Mouse (Mus musculus): ENCODE data around the gene Prkca. TPM values are rescaled to one million over a fixed set of nuclear protein-coding genes. Genes with fewer than 3 reads are reported as not detected.

The Prkca gene
- total RNA-seq, 4 experiments from 2014 or later = 201 to 232 (median 220) TPM

DNA sequence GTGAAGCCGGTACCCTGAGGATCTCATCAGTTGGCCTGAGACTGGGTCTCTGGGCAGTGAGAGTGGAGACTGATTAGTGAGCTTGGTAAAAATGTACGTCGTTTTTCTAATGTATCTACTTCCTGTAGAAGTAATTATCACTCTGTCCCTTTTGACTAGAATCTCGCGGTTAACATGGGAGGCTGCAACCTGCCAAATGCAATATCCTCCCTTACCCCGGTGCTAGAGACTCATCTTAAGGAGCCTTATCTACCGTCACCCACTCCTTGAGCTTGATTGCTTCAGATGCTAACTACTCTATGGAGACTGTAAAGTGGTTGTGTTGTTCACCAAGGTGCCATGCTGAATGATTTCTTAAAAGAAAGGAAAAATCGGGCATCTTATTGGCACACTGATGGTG, 1.9 kb downstream of the Prkca start:
- DNase-seq (ENCODE audit: low spot score in 2 of 2) = no peak

DNA sequence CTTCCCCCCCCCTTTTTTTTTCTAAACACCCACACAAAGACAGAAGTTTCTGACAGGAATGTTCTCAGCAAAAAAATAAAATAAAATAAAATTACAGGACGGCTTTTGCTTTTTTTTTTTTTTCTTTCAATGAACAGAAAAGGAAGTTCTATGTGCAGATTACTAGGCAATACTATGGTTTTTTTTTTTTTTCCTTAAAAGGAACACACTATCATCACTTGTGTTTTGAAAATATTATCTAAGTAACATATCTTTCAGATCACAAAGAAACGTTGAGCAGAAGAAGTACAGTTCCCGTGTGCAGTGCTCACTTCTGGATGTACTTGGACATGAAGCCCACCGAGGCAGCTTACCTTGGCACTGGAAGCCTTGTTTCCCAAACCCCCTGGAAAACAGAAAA, 3.4 kb downstream of the Prkca start:
- no peak for DNase-seq (ENCODE audit: low spot score in 2 of 2)

DNA sequence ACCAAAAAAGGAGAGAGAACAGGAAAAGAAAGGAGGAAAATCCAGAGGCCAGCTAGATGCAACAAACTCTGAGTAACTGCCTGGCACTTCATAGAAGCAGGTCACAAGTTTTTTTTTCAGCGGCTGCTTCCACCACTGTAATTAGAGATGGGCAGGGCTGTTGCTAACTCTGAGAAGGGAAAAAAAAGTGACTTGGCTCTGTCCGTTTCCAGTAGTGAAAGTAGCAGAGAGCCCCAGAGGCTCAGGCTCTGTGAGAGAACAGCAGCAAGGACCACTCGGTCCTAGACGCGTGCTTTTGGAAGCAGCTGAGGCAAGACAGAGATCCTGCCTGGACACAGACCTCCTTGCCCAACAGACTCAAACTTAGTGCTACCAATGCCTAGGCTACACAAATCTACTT, 7.3 kb downstream of the Prkca start:
- DNase-seq (ENCODE audit: low spot score in 2 of 2) = no peak

DNA sequence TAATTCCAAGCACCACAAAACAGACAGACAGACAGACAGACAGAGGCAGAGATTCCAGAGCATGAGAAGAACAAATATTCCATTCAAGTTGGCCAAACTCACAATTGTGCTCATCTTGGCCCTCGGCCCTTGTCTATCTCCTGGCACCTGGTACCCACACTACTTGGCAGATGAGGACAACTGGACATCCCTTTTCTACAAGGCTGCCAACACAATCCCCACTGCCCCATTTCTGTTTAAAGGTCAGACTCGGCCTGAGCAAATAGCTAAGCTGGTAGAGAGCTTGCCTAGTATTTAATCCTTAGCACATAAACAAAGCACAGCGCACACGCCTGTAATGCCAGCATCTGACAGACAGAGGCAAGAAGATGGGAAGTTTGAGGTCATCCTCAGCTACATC, 8.2 kb downstream of the Prkca start:
- DNase-seq (ENCODE audit: low spot score in 2 of 2) = no peak

DNA sequence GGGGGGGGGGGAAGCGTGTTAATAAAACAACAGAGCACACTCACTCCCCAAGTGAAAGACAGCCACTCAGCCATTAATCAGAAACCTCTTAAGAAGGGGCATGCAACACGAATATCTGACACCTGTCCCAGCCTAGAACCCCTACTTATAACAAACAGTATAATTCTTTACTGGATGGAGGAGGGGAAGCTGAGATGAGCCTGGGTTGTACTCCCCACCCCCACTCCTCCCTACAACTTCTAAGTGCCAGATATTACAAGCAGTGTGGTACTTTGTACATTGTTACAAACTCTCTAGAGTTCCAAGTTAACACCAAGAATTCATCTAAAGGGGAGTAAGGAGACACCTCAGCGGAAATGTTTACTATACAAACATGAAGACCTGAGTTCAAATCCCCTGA, 9.1 kb downstream of the Prkca start:
- no peak for DNase-seq (ENCODE audit: low spot score in 2 of 2)

DNA sequence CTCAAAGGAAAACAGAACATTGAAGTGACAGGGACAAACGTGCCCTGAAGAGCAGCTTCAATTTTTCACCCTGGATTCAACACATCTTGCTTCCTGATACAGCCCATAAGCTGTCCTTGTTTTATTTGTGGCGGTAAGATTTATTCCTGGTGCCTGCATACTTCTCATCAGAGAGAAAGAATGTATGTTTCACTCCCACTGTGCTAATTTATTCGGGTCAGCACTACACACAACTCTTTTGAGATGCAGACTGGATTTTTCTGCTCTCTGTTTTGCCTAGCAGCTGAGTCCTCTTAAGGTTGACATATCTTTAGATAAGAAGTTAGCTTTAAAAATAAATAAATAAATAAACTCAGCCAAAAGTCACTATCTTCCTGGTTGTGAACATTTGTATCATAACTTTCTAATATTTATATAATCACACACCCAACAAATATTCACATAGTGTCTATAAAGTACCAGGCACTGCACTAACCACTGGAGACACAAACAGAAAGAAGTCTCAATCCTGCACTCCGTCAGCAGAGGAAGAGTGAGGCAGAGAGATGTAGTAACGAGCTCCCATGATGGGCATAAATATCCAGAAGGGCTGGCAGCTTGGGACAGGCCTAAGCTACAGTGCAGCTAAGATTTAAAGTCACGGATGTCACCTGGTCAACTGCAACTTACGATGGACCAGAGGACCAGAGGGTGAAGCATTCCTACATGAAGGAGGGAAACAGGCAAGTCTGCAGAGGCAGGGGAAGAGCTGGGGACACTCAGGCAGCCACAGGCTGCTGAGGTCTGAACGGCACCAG, 9.9 kb downstream of the Prkca start:
- DNase-seq (ENCODE audit: low spot score in 2 of 2) = no peak

DNA sequence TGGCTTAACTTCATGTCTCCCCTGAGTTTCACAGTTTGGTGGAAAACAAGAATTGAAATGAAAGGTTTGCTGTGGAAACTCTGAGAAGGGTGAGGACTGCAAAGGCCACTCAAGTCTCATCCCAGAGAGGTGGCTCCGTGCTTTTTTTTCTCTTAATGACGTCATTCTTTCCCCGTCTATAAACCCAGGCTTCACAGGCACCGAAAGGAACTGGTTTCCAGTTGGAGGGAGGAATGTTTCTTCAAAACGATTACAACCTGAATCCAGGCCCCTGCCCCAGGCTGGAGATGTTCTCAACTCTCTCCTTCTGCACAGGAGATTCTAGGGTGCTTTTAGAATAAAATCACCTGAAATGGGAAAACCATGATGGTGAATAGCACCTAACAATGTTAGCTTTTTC, 10.7 kb downstream of the Prkca start:
- DNase-seq (ENCODE audit: low spot score in 2 of 2) = no peak

DNA sequence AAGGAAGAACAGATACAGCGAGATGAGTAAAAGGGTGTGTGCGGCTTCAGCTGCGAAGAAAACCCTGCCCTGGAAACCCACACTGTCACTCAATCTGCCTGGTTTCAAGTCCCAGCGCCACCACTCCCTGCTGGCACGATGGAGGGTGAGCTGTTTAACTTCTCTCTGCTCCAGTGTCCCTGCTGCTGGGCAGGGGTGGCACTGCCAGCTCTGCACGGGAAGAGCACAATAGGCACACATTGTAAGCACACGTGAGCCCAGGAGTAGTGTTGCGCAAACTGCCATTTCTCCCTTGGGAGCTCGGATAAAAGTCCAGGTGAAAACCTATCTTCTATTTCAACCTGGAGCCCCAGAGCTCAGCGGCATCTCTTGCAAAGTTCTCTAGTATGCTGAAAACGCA, 12.9 kb downstream of the Prkca start:
- no peak for DNase-seq (ENCODE audit: low spot score in 2 of 2)

DNA sequence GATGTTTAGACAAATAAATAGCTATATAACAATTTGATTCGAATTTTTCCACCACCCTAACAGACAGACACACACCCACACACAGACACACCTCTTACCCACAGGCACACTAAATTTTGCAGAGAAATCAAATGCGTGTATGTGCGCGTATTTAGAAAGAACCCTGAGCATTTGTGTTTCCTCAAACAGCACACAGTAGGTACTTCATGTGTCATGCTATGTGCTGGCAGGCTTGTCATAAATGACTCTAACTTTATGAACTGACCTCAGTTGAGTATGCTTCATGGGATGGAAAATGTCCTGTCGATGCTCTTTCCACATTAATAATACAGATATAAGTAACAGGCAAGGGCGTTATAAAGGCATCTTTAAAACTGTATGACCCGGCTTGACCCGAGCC, 17.8 kb downstream of the Prkca start:
- DNase-seq (ENCODE audit: low spot score in 2 of 2) = no peak

DNA sequence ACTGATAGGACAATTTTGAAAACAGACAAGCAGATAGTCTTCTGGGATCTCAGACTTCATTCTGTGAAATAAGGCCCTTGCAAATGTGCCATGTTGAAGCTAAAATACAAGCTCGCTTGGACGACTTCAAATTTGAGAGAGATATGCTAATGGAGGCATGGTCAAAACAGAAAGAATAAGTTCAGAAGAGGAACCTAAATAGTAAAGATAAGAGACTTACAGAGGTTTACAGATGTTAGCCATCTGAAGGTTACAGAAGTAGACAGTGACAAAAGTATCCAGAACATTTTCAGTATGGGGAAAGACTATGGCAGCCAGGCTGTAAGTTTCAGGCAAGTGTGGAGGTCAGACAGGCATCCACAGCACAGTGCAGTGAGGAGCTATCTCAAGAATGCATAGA, 21.6 kb downstream of the Prkca start:
- no peak for DNase-seq (ENCODE audit: low spot score in 2 of 2)

DNA sequence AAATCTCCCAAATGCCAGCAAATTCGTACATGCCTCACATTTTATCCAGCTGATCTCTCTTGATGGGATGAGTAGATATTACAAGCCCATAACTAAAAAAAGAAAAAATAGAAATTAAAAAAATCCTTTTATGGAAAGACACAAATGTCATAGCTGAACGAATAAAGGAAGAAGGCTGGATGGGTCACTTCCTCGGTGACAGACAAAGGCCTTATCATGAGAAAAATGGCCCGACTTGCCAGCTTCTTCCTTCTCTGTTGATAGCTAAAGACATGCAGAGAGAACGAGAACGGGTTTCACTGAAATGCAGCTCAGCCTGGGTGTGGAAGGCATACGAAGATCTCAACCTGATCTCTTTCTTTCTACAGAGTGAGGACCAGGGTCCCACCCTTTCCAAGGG, 23.2 kb downstream of the Prkca start:
- DNase-seq (ENCODE audit: low spot score in 2 of 2) = no peak

DNA sequence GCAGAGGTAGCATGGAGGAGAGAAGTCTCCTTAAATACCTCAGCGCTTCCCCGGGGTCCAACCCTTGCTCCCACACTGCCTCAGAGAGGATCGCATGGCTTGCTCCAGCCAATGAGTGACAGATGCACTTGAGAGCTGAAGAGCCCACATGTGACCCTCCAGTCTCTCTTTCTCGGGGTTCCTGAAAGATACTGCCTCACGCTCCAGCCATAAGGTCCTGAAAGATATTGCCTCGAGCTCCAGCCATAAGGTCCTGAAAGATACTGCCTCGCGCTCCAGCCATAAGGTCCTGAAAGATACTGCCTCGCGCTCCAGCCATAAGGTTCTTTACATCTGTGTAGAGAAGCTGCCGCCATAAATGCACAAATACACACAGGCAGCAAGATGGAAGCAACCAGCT, 24.6 kb downstream of the Prkca start:
- no peak for DNase-seq (ENCODE audit: low spot score in 2 of 2)

DNA sequence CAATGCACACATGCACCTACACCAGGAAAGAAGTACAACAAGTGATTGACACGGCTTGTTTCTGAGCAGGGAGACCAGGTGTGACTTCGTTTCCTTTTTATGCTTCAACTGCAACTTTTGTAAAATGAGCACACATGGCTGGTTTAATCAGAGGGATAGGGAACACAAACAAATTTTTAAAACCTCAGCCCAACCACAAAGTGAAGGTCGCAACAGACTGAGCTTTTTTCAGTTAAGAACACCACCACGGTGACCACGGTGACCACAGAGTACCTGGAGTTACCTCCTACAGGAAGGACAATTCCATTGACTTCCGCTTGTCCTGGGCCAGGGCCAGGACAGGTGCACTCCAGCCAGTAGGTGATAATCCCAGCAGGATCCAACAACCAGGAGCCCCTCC, 25.9 kb downstream of the Prkca start:
- no peak for DNase-seq (ENCODE audit: low spot score in 2 of 2)

DNA sequence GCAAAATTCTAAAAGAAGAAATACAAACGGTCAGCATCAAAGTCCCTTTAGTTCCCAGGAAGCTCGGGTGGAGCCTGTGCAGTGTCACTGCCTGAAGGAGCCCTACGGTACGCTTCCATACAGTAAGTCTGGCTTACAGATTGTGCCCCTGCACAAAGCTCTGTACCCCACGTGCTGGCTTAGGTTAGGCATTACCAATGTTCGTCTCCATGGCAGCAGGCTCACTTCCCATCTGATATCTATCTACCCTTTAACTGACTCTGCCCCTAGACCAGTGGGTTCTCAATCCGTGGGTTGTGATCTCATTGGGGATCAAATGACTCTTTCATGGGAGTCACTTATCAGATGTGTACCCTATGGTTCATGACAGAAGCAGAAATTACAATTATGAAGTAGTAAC, 28.0 kb downstream of the Prkca start:
- no peak for DNase-seq (ENCODE audit: low spot score in 2 of 2)

DNA sequence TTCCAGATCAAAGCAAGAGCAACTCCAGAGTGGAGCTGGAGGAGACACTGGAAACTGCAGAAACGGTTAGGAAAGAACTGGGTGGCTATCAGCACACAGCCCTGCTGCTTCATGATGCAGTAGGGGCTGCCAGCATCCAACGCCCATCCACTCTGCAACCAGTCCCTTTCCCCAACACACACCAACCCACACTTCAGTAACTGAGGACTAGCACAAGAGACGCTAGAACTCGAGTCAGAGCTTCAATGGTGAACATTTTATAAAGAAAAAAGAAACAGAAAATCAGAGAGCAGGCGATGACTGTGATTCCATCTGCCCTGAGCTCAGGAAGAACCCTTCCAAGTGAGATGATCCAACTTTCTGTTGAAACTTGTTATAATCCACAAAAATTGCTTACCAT, 31.2 kb downstream of the Prkca start:
- DNase-seq (ENCODE audit: low spot score in 2 of 2) = peak in 1 of 2 experiments; percentile 16

DNA sequence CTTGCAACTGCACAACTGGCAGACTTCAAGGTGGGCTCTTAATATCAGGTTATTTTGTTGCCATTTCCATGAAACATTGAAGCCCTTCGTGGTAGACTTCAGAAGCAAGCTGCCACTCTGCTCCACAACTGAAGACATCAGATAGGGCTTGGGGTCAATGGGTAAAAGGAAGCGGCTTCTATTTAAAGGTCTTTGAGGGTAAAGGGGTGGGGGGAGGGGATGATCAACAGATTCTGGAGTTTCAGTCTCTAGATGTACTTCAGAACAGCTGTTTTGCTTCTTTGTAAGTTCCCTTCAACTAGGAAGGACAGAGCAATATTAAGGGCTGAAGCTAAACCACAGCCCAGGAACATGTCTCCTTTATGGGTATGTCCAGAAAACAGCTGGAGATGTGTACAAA, 31.8 kb downstream of the Prkca start:
- no peak for DNase-seq (ENCODE audit: low spot score in 2 of 2)

DNA sequence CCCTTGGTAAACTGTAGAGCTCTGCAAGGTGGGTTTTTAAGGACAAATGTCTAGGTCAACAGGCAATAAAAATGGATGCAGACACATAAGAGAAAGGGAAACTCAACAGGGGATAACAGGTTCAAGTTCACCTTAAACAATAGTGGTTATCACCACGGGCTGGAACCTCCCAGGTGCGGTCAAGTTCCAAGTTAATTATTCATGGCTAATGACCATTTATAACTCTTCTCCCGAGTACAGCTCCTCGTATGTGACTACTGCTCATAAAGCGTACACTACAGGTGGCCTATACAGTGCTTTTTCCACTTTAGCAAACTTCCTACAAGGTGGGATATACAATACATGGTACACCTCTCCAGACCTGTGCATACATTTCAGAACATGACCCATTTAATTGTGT, 33.9 kb downstream of the Prkca start:
- DNase-seq (ENCODE audit: low spot score in 2 of 2) = no peak

DNA sequence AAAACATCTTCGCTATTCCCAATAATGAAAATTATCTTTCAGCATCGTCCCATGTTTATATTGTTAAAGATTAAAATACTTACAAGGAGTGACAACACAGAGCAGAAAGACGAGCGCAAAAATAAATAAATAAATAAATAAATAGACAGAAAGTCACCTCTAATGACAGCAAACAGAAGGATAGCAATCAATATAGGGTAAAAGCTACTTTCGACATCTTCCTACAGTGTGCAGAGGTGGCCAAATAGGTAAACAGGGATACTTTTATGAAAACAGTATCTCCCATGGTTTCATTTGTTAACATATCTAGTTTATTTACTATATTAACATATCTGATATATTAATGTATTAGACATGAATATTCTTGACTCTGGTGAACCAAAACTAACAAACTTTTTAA, 35.5 kb downstream of the Prkca start:
- DNase-seq (ENCODE audit: low spot score in 2 of 2) = no peak

DNA sequence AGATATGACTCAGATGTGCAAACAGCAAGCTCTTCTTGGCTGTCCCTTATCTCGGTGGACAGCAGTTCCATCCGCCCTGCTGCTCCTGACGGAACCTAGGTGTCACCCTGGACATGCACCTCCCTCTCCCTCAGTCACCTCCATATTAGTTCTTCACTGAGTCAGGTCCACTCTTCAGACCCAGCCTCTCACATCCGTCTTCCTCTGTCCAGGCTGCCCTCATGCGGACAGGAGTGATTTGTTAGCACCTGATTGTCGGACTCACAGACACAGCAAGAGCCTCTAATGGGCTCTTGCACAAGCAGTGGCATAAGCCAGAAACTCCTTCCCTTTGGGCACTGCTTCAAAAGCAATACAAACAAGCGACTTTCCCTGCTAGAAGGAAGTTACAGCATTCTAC, 36.5 kb downstream of the Prkca start:
- no peak for DNase-seq (ENCODE audit: low spot score in 2 of 2)

DNA sequence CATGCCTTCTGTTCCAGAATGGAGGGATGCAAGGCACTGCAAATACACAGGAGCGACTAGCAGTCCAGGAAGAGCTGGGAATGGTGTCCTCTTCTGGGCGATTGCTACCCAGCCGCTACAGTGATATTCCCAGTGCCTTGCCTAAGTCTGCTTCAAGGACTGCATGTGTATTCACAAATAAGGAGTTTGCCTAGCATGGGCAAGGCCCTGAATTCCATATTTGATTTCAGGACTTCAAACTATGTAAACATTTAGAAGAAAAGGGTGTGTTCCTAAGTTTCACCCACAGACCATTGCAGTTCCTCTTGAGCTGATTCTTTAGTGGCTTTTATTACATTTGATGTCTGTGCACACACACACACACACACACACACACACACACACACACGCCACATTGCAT, 39.9 kb downstream of the Prkca start:
- DNase-seq (ENCODE audit: low spot score in 2 of 2) = no peak

DNA sequence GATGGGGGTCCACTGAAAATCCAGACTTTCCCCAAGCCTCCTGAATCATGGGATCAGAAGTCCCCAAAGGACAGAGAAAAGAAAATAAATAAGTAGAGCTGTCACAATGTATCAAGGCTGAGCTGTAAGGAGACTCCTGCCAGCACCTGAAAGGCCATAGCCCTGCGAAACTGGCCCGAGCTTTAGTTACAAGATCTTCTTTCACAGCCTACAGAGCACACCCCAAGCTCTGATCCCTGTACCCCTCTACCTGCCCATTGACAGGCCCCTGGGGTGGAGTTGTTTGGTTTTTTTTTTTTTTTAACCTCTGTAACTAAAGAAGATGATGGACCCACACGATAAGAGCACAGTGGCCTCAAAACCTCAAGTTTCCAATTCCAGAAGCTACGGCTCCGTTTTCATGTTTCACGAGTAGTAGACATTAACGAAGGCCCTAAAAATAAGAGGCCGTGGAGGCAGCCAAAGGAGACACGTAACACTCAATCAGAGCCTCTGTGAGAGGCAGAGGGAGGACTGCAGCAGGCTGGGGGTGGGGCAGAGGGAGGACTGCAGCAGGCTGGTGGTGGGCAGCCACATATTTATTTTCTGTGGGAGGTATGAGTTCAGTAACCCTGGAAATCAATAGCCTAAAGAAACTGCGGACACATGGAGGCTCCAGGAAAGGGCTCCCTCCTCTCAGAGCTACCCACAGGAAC, 41.8 kb downstream of the Prkca start:
- DNase-seq (ENCODE audit: low spot score in 2 of 2) = no peak

DNA sequence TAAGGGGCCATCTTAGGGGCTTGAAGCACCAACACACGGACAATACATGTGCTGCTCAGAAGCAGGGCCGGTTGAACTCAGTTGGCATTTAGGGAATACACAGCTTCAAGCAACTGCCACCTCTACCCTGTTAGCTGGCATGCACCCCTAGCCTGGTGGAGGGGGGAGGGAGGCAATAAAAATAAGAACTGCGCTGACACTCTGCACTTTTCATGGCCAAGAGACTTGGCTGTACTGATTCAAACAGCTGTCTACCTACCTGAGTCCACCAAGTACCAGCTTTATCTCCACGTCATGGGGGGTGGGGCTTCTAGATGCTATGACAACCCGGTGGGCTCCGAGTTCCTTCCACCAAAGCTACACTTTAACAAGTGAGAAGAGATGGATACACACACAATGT, 42.7 kb downstream of the Prkca start:
- no peak for DNase-seq (ENCODE audit: low spot score in 2 of 2)

DNA sequence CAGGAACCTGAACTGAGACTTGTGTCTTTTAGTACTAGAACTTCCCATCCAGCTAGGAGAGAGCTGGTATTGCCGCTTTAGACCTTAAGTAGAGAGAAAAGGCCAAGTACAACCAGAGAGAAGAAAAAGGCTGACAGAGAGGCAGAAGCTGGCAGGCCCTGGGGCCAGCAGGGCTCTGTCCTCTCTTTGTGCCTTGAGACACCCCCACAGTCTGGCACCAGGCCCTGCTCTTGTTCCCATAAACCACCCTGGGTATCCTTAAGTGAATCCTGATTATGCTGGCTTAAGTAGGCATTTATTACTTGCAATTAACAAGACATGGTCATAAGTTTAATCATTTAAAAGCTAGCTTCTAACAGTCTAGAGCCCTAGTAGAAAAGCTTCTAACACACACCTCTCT, 43.3 kb downstream of the Prkca start:
- DNase-seq (ENCODE audit: low spot score in 2 of 2) = no peak
